Mouse (Mus musculus) E14TG2a.4 (cell line): Measurements from ENCODE around the gene Map3k11.

Experiments
- CTCF ChIP-seq: conservative IDR thresholded peaks from 2 replicates; pipeline ENCODE4 v1.5.1; 2014; ENCODE audit warnings: low read length
- NANOG ChIP-seq: IDR thresholded peaks from 2 replicates; pipeline ENCODE4 v1.6.1; 2014; ENCODE audit warnings: borderline replicate concordance, low read length, mixed read lengths

DNA sequence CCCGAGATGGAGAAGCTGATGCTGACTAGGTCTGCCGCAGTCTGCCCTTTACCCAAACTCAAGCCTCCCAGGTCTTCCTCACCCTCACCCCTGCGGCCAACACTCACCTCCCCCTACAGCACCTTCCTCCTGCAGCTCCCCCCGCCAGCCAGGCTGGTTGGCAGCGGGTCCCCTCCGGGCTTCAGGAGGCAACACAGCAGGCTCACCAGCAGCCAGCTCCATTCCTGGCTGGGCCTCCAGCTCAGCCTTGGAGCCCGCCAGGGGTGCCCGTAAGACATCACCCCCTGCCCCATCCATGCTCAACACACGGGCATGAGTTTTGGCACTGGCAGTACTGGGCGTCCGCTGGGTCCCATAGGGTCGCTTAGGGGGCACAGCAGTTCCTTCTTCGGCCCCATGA, 3.6 kb upstream of the Map3k11 start:
- TF ChIP-seq CTCF: no peak
- TF ChIP-seq NANOG: no peak
